Mouse (Mus musculus) E14TG2a.4 (cell line): ENCODE data around the gene Mfsd6l.

Experiments
- CTCF ChIP-seq: conservative IDR thresholded peaks from 2 replicates; pipeline ENCODE4 v1.5.1; 2014; ENCODE audit warnings: low read length
- NANOG ChIP-seq: IDR thresholded peaks from 2 replicates; pipeline ENCODE4 v1.6.1; 2014; ENCODE audit warnings: borderline replicate concordance, low read length, mixed read lengths
- POU5F1 ChIP-seq: IDR thresholded peaks from 2 replicates; pipeline ENCODE4 v1.6.1; 2014; ENCODE audit warnings: low read length, borderline replicate concordance

- no peak for TF ChIP-seq CTCF
- no peak for TF ChIP-seq POU5F1
- no peak for TF ChIP-seq NANOG
Measured at GRCm38 (mm10) chr11:68583906-68584480, 28.0 kb downstream of the Mfsd6l start.
